Mouse (Mus musculus) forebrain, postnatal 0 days (tissue): ENCODE data around the gene Cypt4. TPM values are rescaled to one million over a fixed set of nuclear protein-coding genes. Genes with fewer than 3 reads are reported as not detected.
"Not testable (repeated sequence)": the region's sequence is repeated elsewhere in the genome, so short reads cannot be mapped to it uniquely, and the experiment has no call there.

Experiments
- ATAC-seq: fragments of 200-750 bp; cut with Nextera tagmentation; 2 replicates; pipeline ENCODE4 v1.8.0; 2017; ENCODE audit warnings: mild to moderate bottlenecking, moderate library complexity
- DNase-seq: peaks from one replicate; pipeline ENCODE4 v3.0.0-alpha.2; 2015
- H3K27ac ChIP-seq: fragments of 300-500 bp; sonication (generic); 2 replicates; pipeline ENCODE4 v1.5.1; 2014; ENCODE audit warnings: low read depth, mild to moderate bottlenecking, antibody characterized with exemption, low read length, moderate library complexity, mixed read lengths
- H3K27me3 ChIP-seq: fragments of 300-500 bp; sonication (generic); 2 replicates; pipeline ENCODE4 v1.6.1; 2014; ENCODE audit warnings: mild to moderate bottlenecking, low read length, mixed read lengths; ENCODE audit not compliant: insufficient read depth
- H3K36me3 ChIP-seq: fragments of 300-500 bp; sonication (generic); 2 replicates; pipeline ENCODE4 v1.6.1; 2014; ENCODE audit warnings: mild to moderate bottlenecking, moderate library complexity; ENCODE audit not compliant: insufficient read depth
- H3K4me1 ChIP-seq: fragments of 300-500 bp; sonication (generic); 2 replicates; pipeline ENCODE4 v1.6.1; 2014; ENCODE audit warnings: antibody characterized with exemption; ENCODE audit not compliant: insufficient read depth
- H3K4me2 ChIP-seq: fragments of 300-500 bp; sonication (generic); 2 replicates; pipeline ENCODE4 v1.6.1; 2014; ENCODE audit warnings: low read depth, mild to moderate bottlenecking, moderate library complexity
- H3K4me3 ChIP-seq: fragments of 300-500 bp; sonication (generic); 2 replicates; pipeline ENCODE4 v1.5.1; 2014; ENCODE audit warnings: low read depth, low read length, mixed read lengths
- H3K9ac ChIP-seq: fragments of 300-500 bp; sonication (generic); 2 replicates; pipeline ENCODE4 v1.6.1; 2014; ENCODE audit warnings: mild to moderate bottlenecking
- H3K9me3 ChIP-seq: fragments of 300-500 bp; sonication (generic); 2 replicates; pipeline ENCODE4 v1.6.1; 2016; ENCODE audit warnings: low read length
- CTCF ChIP-seq: sonication (generic); IDR thresholded peaks from 2 replicates; pipeline ENCODE4 v1.5.1; 2016; ENCODE audit warnings: antibody characterized with exemption, control low read depth, low read depth
- WGBS: fragments of 180-500 bp; shearing (Covaris S2); extraction: QIAGEN DNeasy Blood & Tissue Kit; methylation state at CpG from one replicate; pipeline ENCODE4 v1.1.7; 2014; 5-methylcytosine and 5-hydroxymethylcytosine counted together
- polyA plus RNA-seq: library from polyadenylated mRNA; unstranded; fragments of >200 nt; fragmentation: Nextera tagmentation; extraction: Ambion mirVana; gene quantifications from 2 replicates; pipeline ENCODE4 v1.2.1, GENCODE M21; 2015
- total RNA-seq: library from RNA; depleted of rRNA; stranded (reverse); fragments of >200 nt; gene quantifications from 2 replicates; pipeline ENCODE4 v1.2.3, GENCODE M21; 2014; rRNA removed

The Cypt4 gene
- total RNA-seq (not detected in 2 replicates), polyA plus RNA-seq (not detected in 2 replicates)

DNA sequence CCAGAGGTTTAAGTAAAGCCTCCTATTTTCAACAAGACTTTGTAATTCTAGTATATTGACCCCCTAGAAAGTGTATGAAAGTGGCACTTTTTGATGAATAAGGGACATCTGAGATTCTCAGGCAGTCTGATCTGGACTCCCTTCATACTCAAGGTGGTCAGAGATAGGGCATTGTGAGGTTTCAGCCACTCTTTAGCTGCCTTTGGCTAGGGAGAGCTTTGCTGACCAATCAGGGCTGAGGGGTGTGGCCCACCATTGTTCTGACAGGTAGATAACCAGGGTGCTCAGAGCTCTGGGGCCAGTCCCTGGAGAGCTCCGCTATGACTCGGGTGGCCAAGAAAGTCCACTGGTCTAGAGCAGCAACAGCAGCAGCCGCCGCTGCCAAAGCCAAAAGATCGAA is at the start of gene Cypt4:
Gene Cypt4, plus strand, starts transcription at position 301 of the 400 bp plus-strand sequence.
- no peaks in the 10 kb centered on the region for H3K9me3 ChIP-seq
- H3K4me1 ChIP-seq: no peaks in the 10 kb centered on the region
- DNase-seq: no peak
- no peak within 1 kb of the TSS for H3K9ac ChIP-seq
- no peak within 1 kb of the TSS for H3K27ac ChIP-seq
- no peaks in the 10 kb centered on the region for H3K27me3 ChIP-seq
- no peak within 1 kb of the TSS for H3K4me3 ChIP-seq
- H3K4me2 ChIP-seq: no peak within 1 kb of the TSS
- ATAC-seq: no peak
- TF ChIP-seq CTCF: no peak
- 96% methylated on average over 5 of the region's 5 CpGs for WGBS
- H3K36me3 ChIP-seq: no peaks in the 10 kb centered on the region

GRCm38 (mm10) chr9:24637341-24637740 is 12.3 kb downstream of the Cypt4 start:
- WGBS: 93% methylated on average over 2 of the region's 2 CpGs
- H3K27ac ChIP-seq, ATAC-seq: not testable (repeated sequence)

More at GRCm38 (mm10) chr9:24637341-24637740, 12.3 kb downstream of the Cypt4 start:
- not testable (repeated sequence) for H3K27me3 ChIP-seq, H3K4me2 ChIP-seq, H3K9me3 ChIP-seq, H3K4me3 ChIP-seq, DNase-seq, H3K36me3 ChIP-seq, H3K9ac ChIP-seq, H3K4me1 ChIP-seq

Other genes with a start within 250 kb of the Cypt4 start
- gene Dpy19l1, start 122.1 kb upstream of the Cypt4 start, total RNA-seq: 53.1 and 71.5 TPM in 2 replicates
- gene Dpy19l1, start 122.1 kb upstream of the Cypt4 start, polyA plus RNA-seq: 18.7 and 20.1 TPM in 2 replicates
- gene Dpy19l2, start 71.1 kb downstream of the Cypt4 start, total RNA-seq: 0.62 and 0.71 TPM in 2 replicates
- 0.59 and 0.85 TPM in 2 replicates for gene Dpy19l2, start 71.1 kb downstream of the Cypt4 start, polyA plus RNA-seq
- gene Tbx20, start 149.1 kb downstream of the Cypt4 start, total RNA-seq: 0.05 TPM in 1 of 2 replicates, not detected in the other
- gene Tbx20, start 149.1 kb downstream of the Cypt4 start, polyA plus RNA-seq: not detected in 2 replicates